Mouse (Mus musculus) lung, embryonic 14.5 days (tissue): Measurements from ENCODE around the gene Tex21. TPM values are rescaled to one million over a fixed set of nuclear protein-coding genes. Genes with fewer than 3 reads are reported as not detected.
A peak's percentile ranks its signal among the peaks of the same experiment; 100 is the strongest.

Experiments
- ATAC-seq: fragments of 200-750 bp; cut with Nextera tagmentation; 2 replicates; pipeline ENCODE4 v1.8.0; 2017; ENCODE audit warnings: mild to moderate bottlenecking, moderate TSS enrichment, moderate library complexity; ENCODE audit not compliant: insufficient read depth
- DNase-seq: peaks from one replicate; pipeline ENCODE4 v3.0.0-alpha.2; 2015
- H3K27ac ChIP-seq: fragments of 300-500 bp; sonication (generic); 2 replicates; pipeline ENCODE4 v1.5.1; 2014; ENCODE audit warnings: low read depth, mild to moderate bottlenecking, moderate library complexity
- H3K27me3 ChIP-seq: fragments of 300-500 bp; sonication (generic); 2 replicates; pipeline ENCODE4 v1.6.1; 2014; ENCODE audit warnings: low read length, control low read depth; ENCODE audit not compliant: insufficient read depth
- H3K36me3 ChIP-seq: fragments of 300-500 bp; sonication (generic); 2 replicates; pipeline ENCODE4 v1.6.1; 2014; ENCODE audit warnings: control low read depth; ENCODE audit not compliant: insufficient read depth
- H3K4me1 ChIP-seq: fragments of 300-500 bp; sonication (generic); 2 replicates; pipeline ENCODE4 v1.6.1; 2014; ENCODE audit warnings: antibody characterized with exemption, control low read depth; ENCODE audit not compliant: insufficient read depth
- H3K4me2 ChIP-seq: fragments of 300-500 bp; sonication (generic); 2 replicates; pipeline ENCODE4 v1.6.1; 2014; ENCODE audit warnings: mild to moderate bottlenecking
- H3K4me3 ChIP-seq: fragments of 300-500 bp; sonication (generic); 2 replicates; pipeline ENCODE4 v1.5.1; 2014; ENCODE audit warnings: low read depth, low read length
- H3K9ac ChIP-seq: fragments of 300-500 bp; sonication (generic); 2 replicates; pipeline ENCODE4 v1.6.1; 2014
- H3K9me3 ChIP-seq: fragments of 300-500 bp; sonication (generic); 2 replicates; pipeline ENCODE4 v1.6.1; 2016; ENCODE audit warnings: low read depth, low read length, control low read depth
- CTCF ChIP-seq: IDR thresholded peaks from 2 replicates; pipeline ENCODE4 v1.5.1; 2016; ENCODE audit warnings: antibody characterized with exemption, low read depth
- WGBS: fragments of 180-500 bp; shearing (Covaris S2); extraction: QIAGEN DNeasy Blood & Tissue Kit; methylation state at CpG from one replicate; pipeline ENCODE4 v1.1.7; 2014; 5-methylcytosine and 5-hydroxymethylcytosine counted together
- polyA plus RNA-seq: library from polyadenylated mRNA; unstranded; fragments of >200 nt; fragmentation: Nextera tagmentation; extraction: Ambion mirVana; gene quantifications from 2 replicates; pipeline ENCODE4 v1.2.1, GENCODE M21; 2014

Tex21 gene
- polyA plus RNA-seq, 1 experiment from 2014 or later, result not detected

- no peaks in the 10 kb centered on the region for H3K4me1 ChIP-seq
- H3K9ac ChIP-seq, result no peak overlapping the region
- H3K27ac ChIP-seq, result no peak overlapping the region
- no peak overlapping the region for H3K4me3 ChIP-seq
- H3K4me2 ChIP-seq, result no peak overlapping the region
- 60% methylated on average over 7 of the region's 7 CpGs for WGBS
- no peaks in the 10 kb centered on the region for H3K27me3 ChIP-seq
- H3K9me3 ChIP-seq, result no peaks in the 10 kb centered on the region
- peaks cover 27% of the 10 kb centered on the region for H3K36me3 ChIP-seq
- ATAC-seq (no peak), DNase-seq (no peak)
- TF ChIP-seq CTCF, result no peak
Observed at GRCm38 (mm10) chr12:76269196-76269595, 22.6 kb upstream of the Tex21 start.

GRCm38 (mm10) chr12:76268686-76269085, 22.1 kb upstream of the Tex21 start:
- no peak for TF ChIP-seq CTCF
- Histone ChIP-seq H3K4me1 (no peaks in the 10 kb centered on the region), H3K9ac (no peak overlapping the region), H3K36me3 (peaks cover 27% of the 10 kb centered on the region), H3K27ac (no peak overlapping the region), H3K9me3 (no peaks in the 10 kb centered on the region), H3K27me3 (no peaks in the 10 kb centered on the region), H3K4me3 (no peak overlapping the region), H3K4me2 (no peak overlapping the region)
- DNase-seq, result no peak
- ATAC-seq, result no peak
- WGBS, result 83% methylated on average over 10 of the region's 10 CpGs

- Histone ChIP-seq H3K9me3 (no peaks in the 10 kb centered on the region), H3K4me1 (no peaks in the 10 kb centered on the region), H3K27ac (no peak overlapping the region), H3K36me3 (peaks cover 18% of the 10 kb centered on the region), H3K27me3 (no peaks in the 10 kb centered on the region), H3K4me3 (no peak overlapping the region), H3K4me2 (no peak overlapping the region), H3K9ac (no peak overlapping the region)
- peak; percentile 80 for TF ChIP-seq CTCF
- ATAC-seq, result peak; percentile 21; the same call in 1 of the 2 replicates
- WGBS, result 72% methylated on average over 9 of the region's 9 CpGs
- peak; percentile 79 for DNase-seq
Observed at GRCm38 (mm10) chr12:76266875-76267274, 20.3 kb upstream of the Tex21 start.

- no peaks in the 10 kb centered on the region for H3K4me1 ChIP-seq
- ATAC-seq (no peak), DNase-seq (no peak)
- H3K36me3 ChIP-seq, result peaks cover 11% of the 10 kb centered on the region
- H3K9ac ChIP-seq, result no peak overlapping the region
- TF ChIP-seq CTCF, result no peak
- H3K9me3 ChIP-seq, result no peaks in the 10 kb centered on the region
- no peak overlapping the region for H3K27ac ChIP-seq
- no peak overlapping the region for H3K4me2 ChIP-seq
- H3K4me3 ChIP-seq, result no peak overlapping the region
- no peaks in the 10 kb centered on the region for H3K27me3 ChIP-seq
- WGBS, result 73% methylated on average over 6 of the region's 6 CpGs
Observed at GRCm38 (mm10) chr12:76265001-76265400, 18.5 kb upstream of the Tex21 start.

DNA sequence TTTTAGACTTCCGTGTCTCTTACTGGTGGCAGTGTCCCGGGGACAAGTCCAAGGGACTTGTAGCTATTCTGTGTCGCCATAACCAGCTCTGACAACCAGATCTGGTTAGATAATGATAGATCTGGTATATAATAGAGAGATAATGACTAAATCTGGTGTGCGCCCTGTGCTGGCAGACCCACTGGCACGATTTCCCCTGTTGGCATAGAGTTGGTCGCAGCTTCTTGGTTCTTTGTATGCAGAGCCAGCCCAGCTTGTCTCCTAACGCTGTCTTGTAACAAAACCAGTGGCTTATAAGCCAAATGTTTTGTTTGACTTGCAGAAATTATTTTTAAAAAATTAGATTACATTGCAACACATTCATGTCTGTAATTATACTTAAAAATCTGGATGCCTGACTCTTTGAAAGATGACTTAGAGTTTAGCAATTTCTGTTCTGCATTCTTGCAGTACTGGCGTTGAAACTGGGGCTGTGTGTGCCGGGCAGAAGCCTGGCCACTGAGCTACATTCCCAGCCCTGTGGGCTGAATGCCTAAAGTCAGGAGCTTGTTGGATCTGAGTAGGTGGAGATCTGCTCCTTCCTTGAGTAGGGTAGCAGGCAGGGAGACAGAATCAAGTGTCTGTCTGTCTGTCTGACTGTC, 17.9 kb upstream of the Tex21 start:
- 82% methylated on average over 9 of the region's 9 CpGs for WGBS
- Histone ChIP-seq H3K36me3 (peaks cover 11% of the 10 kb centered on the region), H3K4me2 (no peak overlapping the region), H3K9me3 (no peaks in the 10 kb centered on the region), H3K4me1 (no peaks in the 10 kb centered on the region), H3K4me3 (no peak overlapping the region), H3K27ac (no peak overlapping the region), H3K27me3 (no peaks in the 10 kb centered on the region), H3K9ac (no peak overlapping the region)
- TF ChIP-seq CTCF, result no peak
- DNase-seq, result no peak
- no peak for ATAC-seq

DNA sequence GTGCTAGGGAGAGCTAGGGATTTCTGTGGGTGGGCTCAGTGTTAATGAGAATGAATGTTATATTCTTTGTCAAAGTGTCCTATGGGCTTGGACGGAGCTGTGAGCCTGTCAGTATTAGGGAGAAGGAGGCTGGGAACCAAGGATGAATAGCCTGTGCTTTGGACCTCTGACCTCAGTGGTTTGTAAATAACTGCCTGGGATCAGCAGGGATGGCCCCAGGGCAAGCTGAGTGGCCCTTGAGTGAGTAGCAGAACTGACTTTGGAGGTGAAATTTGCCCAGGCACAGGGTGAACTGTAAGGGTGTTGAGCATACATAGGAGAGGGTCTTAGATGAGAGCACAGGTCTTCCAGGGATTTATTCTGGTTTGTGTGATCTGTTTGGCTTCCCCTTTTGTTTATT, 17.3 kb upstream of the Tex21 start:
- Histone ChIP-seq H3K4me1 (no peaks in the 10 kb centered on the region), H3K27ac (no peak overlapping the region), H3K9ac (no peak overlapping the region), H3K36me3 (peaks cover 11% of the 10 kb centered on the region), H3K4me3 (no peak overlapping the region), H3K27me3 (no peaks in the 10 kb centered on the region), H3K4me2 (no peak overlapping the region), H3K9me3 (no peaks in the 10 kb centered on the region)
- DNase-seq (no peak), ATAC-seq (no peak)
- no peak for TF ChIP-seq CTCF
- WGBS, result 74% methylated on average over 1 of the region's 1 CpGs

GRCm38 (mm10) chr12:76262918-76263317, 16.4 kb upstream of the Tex21 start:
- H3K9ac ChIP-seq, result no peak overlapping the region
- no peak overlapping the region for H3K4me3 ChIP-seq
- 92% methylated on average over 4 of the region's 4 CpGs for WGBS
- no peaks in the 10 kb centered on the region for H3K4me1 ChIP-seq
- H3K36me3 ChIP-seq, result peaks cover 8% of the 10 kb centered on the region; the same call in 1 of the 2 replicates
- no peaks in the 10 kb centered on the region for H3K27me3 ChIP-seq
- no peaks in the 10 kb centered on the region for H3K9me3 ChIP-seq
- H3K27ac ChIP-seq, result no peak overlapping the region
- DNase-seq, result no peak
- TF ChIP-seq CTCF, result no peak
- no peak for ATAC-seq
- H3K4me2 ChIP-seq, result no peak overlapping the region

DNA sequence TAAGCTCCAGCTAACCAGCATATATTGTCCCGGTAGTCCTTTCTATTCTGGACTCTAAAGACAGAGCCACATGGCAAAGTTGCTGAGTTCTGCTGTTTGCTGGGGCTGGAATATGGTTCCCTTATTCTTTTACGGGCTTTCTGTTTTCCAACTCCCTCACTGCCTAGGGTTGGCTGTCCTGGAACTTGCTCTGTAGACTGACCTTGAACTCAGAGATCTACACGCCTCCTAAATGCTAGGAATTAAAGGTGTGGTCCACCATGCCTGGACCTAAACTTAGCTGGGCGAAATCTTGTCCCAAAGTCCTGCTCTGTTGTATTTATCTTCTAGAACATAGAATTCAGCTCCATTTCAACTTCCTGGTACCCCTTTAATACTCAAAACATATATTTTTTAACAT, 15.0 kb upstream of the Tex21 start:
- Histone ChIP-seq H3K4me1 (peaks cover 3% of the 10 kb centered on the region; the same call in 1 of the 2 replicates), H3K9ac (no peak overlapping the region), H3K27ac (no peak overlapping the region), H3K9me3 (no peaks in the 10 kb centered on the region), H3K36me3 (peaks cover 8% of the 10 kb centered on the region; the same call in 1 of the 2 replicates), H3K4me2 (no peak overlapping the region), H3K4me3 (no peak overlapping the region), H3K27me3 (no peaks in the 10 kb centered on the region)
- DNase-seq (no peak), ATAC-seq (no peak)
- TF ChIP-seq CTCF, result no peak
- WGBS, result 89% methylated on average over 4 of the region's 4 CpGs
